Comparison of ENCODE assay signal across 10 mouse cellular contexts in the genomic region with DNA sequence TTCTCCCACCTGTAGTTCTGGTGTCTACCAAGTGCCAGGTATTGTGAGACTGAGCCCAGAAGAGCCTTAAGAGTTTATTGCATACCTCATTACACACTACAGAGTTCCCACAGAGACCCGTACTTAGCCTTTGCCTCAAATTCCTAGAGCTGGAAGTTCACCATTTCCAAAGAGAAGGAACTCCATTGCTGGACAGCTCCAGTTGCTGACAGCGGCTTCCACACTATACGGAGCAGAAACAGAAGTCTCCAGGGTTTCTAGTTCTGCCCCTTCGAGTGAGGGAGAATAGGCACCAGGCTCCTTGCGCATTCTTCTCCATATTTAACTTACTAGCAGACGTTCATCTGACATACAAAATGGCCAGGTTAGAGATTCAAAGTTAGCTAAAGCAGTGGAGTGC. TPM values are rescaled to one million over a fixed set of nuclear protein-coding genes. Genes with fewer than 3 reads are reported as not detected.
DNase-seq lines count a peak whose midpoint lies in the region; ATAC-seq and TF ChIP-seq lines count a peak whose summit lies in the region.
"Had no signal": no experiment of that assay in that cellular context is flagged by ENCODE, and none has a peak within 500 bp of the region (broad histone marks: within the 10 kb centered on the region; RNA-seq: fewer than 3 reads in every experiment).

No protein-coding gene starts in this region.

- no peak overlapping the region for H3K27ac ChIP-seq in cerebellum, adult 2 months (ENCODE audit: insufficient read depth, low read length)
- H3K27ac ChIP-seq in lung, postnatal 0 days (ENCODE audit: low read length) = no peak overlapping the region
- H3K27ac ChIP-seq in limb, embryonic 10.5 days = no peak overlapping the region

- H3K9ac ChIP-seq in lung, postnatal 0 days (replicated peaks; ENCODE audit: low read depth) = no peak overlapping the region

- ATAC-seq in lung, postnatal 0 days = no peak

- TF ChIP-seq EP300 in lung, postnatal 0 days (IDR thresholded peaks at IDR 0.05) = no peak

- no peaks in the 10 kb centered on the region for H3K36me3 ChIP-seq in lung, postnatal 0 days (ENCODE audit: insufficient read depth, low read length)
- 0 out of 2 replicates have a peak, but pooled peaks cover 2% of the 10 kb centered on the region for H3K36me3 ChIP-seq in limb, embryonic 10.5 days

- H3K4me3 ChIP-seq in cerebellum, adult 2 months (replicated peaks; ENCODE audit: insufficient read depth, low read depth, low read length) = peak overlapping the region; percentile 100
- no peak overlapping the region for H3K4me3 ChIP-seq in lung, postnatal 0 days (ENCODE audit: low read depth, low read length)
- H3K4me3 ChIP-seq in limb, embryonic 10.5 days = no peak overlapping the region

- no peak overlapping the region for H3K4me2 ChIP-seq in lung, postnatal 0 days (replicated peaks; ENCODE audit: low read depth, low read length)

- WGBS in cerebellum, adult 2 months = 50% methylated on average over 6 of the region's 6 CpGs
- WGBS in lung, postnatal 0 days = 26% methylated on average over 6 of the region's 6 CpGs
- 48% methylated on average over 6 of the region's 6 CpGs for WGBS in limb, embryonic 10.5 days

- H3K4me1 ChIP-seq in cerebellum, adult 2 months (ENCODE audit: control insufficient read depth, insufficient read depth, low read length) = peaks cover 9% of the 10 kb centered on the region
- no peaks in the 10 kb centered on the region for H3K4me1 ChIP-seq in lung, postnatal 0 days (ENCODE audit: insufficient read depth, low read depth, low read length)
- H3K4me1 ChIP-seq in limb, embryonic 10.5 days = peaks cover 22% of the 10 kb centered on the region

- intact Hi-C loops in left cerebral cortex, postnatal 10 days (cut with DNase I) = no loop called here

- TF ChIP-seq CTCF in cerebellum, adult 2 months (IDR thresholded peaks at IDR 0.05; ENCODE audit: borderline replicate concordance, insufficient read depth, low read depth, low read length) = no peak
- TF ChIP-seq CTCF in lung, postnatal 0 days (IDR thresholded peaks at IDR 0.05) = no peak

- no peaks in the 10 kb centered on the region for H3K27me3 ChIP-seq in cerebellum, adult 2 months (ENCODE audit: control insufficient read depth, insufficient read depth, low read length)
- H3K27me3 ChIP-seq in lung, postnatal 0 days (replicated peaks; ENCODE audit: insufficient read depth, low read length) = peaks cover 38% of the 10 kb centered on the region
- H3K27me3 ChIP-seq in limb, embryonic 10.5 days (ENCODE audit: low read depth, poor library complexity, severe bottlenecking) = peaks cover 53% of the 10 kb centered on the region

- TF ChIP-seq POLR2A in cerebellum, adult 2 months (IDR thresholded peaks at IDR 0.05; ENCODE audit: borderline replicate concordance, insufficient read depth, low read length) = no peak

- no peak for DNase-seq in cerebellum, adult 2 months
- no peak for DNase-seq in cerebellum, adult 9-11 months
- peak; percentile 2 for DNase-seq in lung, postnatal 10 days
- DNase-seq in lung, postnatal 0 days (ENCODE audit: low spot score) = no peak
- DNase-seq in limb, embryonic 10.5 days (ENCODE audit: low spot score) = peak; percentile 37
- DNase-seq in urinary bladder, adult 18-20 months (ENCODE audit: low spot score in 2 of 2) = no peak
- no peak for DNase-seq in gastrocnemius, postnatal 4 days (ENCODE audit: low spot score in 2 of 2)
- DNase-seq in left cerebral cortex, postnatal 10 days (ENCODE audit: extremely low spot score in 1 of 2, low spot score in 2 of 2) = no peak
- DNase-seq: lung, adult 2 months; thymus, postnatal 25 days had no signal

- H3K9me3 ChIP-seq in lung, postnatal 0 days (ENCODE audit: low read length) = no peaks in the 10 kb centered on the region
- H3K9me3 ChIP-seq in limb, embryonic 10.5 days (replicated peaks) = no peaks in the 10 kb centered on the region

RNA-seq across cellular contexts. Expression of a gene that starts 2.0 kb away (rescaled TPM):
- polyA plus RNA-seq in cerebellum, adult 2 months (2012; rRNA removed) = 80.2 and 86.8 TPM in 2 replicates
- polyA plus RNA-seq in lung, postnatal 0 days (2015; fragmentation: Nextera tagmentation; extraction: Ambion mirVana) = 0.25 and 0.30 TPM in 2 replicates
- 0.13 and 0.20 TPM in 2 replicates for polyA plus RNA-seq in limb, embryonic 10.5 days (2016; fragmentation: Nextera tagmentation; extraction: Ambion mirVana)
- under 1 TPM; 0.42 to 0.47 TPM for total RNA-seq in gastrocnemius, postnatal 4 days (2021)
- total RNA-seq in left cerebral cortex, postnatal 10 days (2021) = 10 to 100 TPM; 39.3 to 40.4 TPM

RNA-seq across cellular contexts. Expression of a gene that starts 54.1 kb away (rescaled TPM):
- polyA plus RNA-seq in cerebellum, adult 2 months (2012; rRNA removed) = 0.10 and 0.11 TPM in 2 replicates
- polyA plus RNA-seq in lung, postnatal 0 days (2015; fragmentation: Nextera tagmentation; extraction: Ambion mirVana) = 0.64 and 0.76 TPM in 2 replicates
- polyA plus RNA-seq in limb, embryonic 10.5 days (2016; fragmentation: Nextera tagmentation; extraction: Ambion mirVana) = 2.8 and 6.0 TPM in 2 replicates
- total RNA-seq in gastrocnemius, postnatal 4 days (2021) = under 1 TPM; 0.34 to 0.54 TPM
- total RNA-seq in left cerebral cortex, postnatal 10 days (2021) = under 1 TPM; 0.45 to 0.71 TPM

Comparison
In these comparisons a context has a peak if more than half of its experiments do, and no peak if none do; other contexts are left out.
1. DNase-seq: peak in lung, postnatal 10 days (single experiment) and limb, embryonic 10.5 days (single experiment); none in cerebellum, adult 2 months (0 of 2), cerebellum, adult 9-11 months (single experiment), lung, postnatal 0 days (single experiment), urinary bladder, adult 18-20 months (0 of 2), gastrocnemius, postnatal 4 days (0 of 2) and left cerebral cortex, postnatal 10 days (0 of 2).
2. RNA of a gene that starts 2.0 kb away (polyA plus RNA-seq): 80.2 to 86.8 TPM in cerebellum, adult 2 months; 0.25 to 0.30 TPM in lung, postnatal 0 days and 0.13 to 0.20 TPM in limb, embryonic 10.5 days; every median in the first group is over 10 times any median in the second.